Mouse (Mus musculus) embryonic facial prominence, embryonic 12.5 days (tissue): ENCODE measurements around the gene Appbp2. TPM values are rescaled to one million over a fixed set of nuclear protein-coding genes. Genes with fewer than 3 reads are reported as not detected.

ENCODE experiments used
- ATAC-seq: fragments of 200-750 bp; cut with Nextera tagmentation; 2 replicates; pipeline ENCODE4 v1.8.0; 2017; ENCODE audit not compliant: insufficient number of reproducible peaks, insufficient read depth, low FRiP score, low TSS enrichment
- H3K27ac ChIP-seq: fragments of 300-500 bp; sonication (generic); 2 replicates; pipeline ENCODE4 v1.5.1; 2016; ENCODE audit warnings: mild to moderate bottlenecking
- H3K27me3 ChIP-seq: fragments of 300-500 bp; sonication (generic); 2 replicates; pipeline ENCODE4 v1.6.1; 2016; ENCODE audit warnings: mild to moderate bottlenecking, moderate library complexity
- H3K36me3 ChIP-seq: fragments of 300-500 bp; sonication (generic); 2 replicates; pipeline ENCODE4 v1.6.1; 2016; ENCODE audit warnings: mild to moderate bottlenecking
- H3K4me1 ChIP-seq: fragments of 300-500 bp; sonication (generic); 2 replicates; pipeline ENCODE4 v1.6.1; 2016
- H3K4me2 ChIP-seq: fragments of 300-500 bp; sonication (generic); replicated peaks from 2 replicates; pipeline ENCODE4 v1.6.1; 2016; ENCODE audit warnings: mild to moderate bottlenecking, moderate library complexity
- H3K4me3 ChIP-seq: fragments of 300-500 bp; sonication (generic); 2 replicates; pipeline ENCODE4 v1.5.1; 2016; ENCODE audit warnings: mild to moderate bottlenecking
- H3K9ac ChIP-seq: fragments of 300-500 bp; sonication (generic); 2 replicates; pipeline ENCODE4 v1.6.1; 2016; ENCODE audit warnings: mild to moderate bottlenecking, moderate library complexity
- H3K9me3 ChIP-seq: fragments of 300-500 bp; sonication (generic); 2 replicates; pipeline ENCODE4 v1.6.1; 2016; ENCODE audit warnings: mild to moderate bottlenecking, moderate library complexity
- WGBS: fragments of 180-500 bp; shearing (Covaris S2); methylation state at CpG from one replicate; pipeline ENCODE4 v1.1.7; 2016; 5-methylcytosine and 5-hydroxymethylcytosine counted together
- polyA plus RNA-seq: library from polyadenylated mRNA; unstranded; fragments of >200 nt; fragmentation: Nextera tagmentation; extraction: Ambion mirVana; gene quantifications from 2 replicates; pipeline ENCODE4 v1.2.1, GENCODE M21; 2016

Appbp2 gene
- polyA plus RNA-seq, 1 experiment from 2014 or later, result 48.6 TPM

GRCm38 (mm10) chr11:85152256-85152930 lies 82.5 kb downstream of the Appbp2 start:
- Histone ChIP-seq H3K4me3 (no peak overlapping the region), H3K36me3 (no peaks in the 10 kb centered on the region), H3K27ac (no peak overlapping the region), H3K4me1 (no peaks in the 10 kb centered on the region), H3K9me3 (no peaks in the 10 kb centered on the region), H3K4me2 (no peak overlapping the region), H3K27me3 (no peaks in the 10 kb centered on the region), H3K9ac (no peak overlapping the region)
- ATAC-seq, result no peak
- 74% methylated on average over 2 of the region's 2 CpGs for WGBS

- Histone ChIP-seq H3K9me3 (no peaks in the 10 kb centered on the region), H3K9ac (peak within 1 kb of the TSS; percentile 80), H3K4me1 (peaks cover 7% of the 10 kb centered on the region), H3K4me3 (peak within 1 kb of the TSS; percentile 86), H3K27me3 (no peaks in the 10 kb centered on the region), H3K4me2 (peak within 1 kb of the TSS; percentile 78), H3K27ac (peak within 1 kb of the TSS; percentile 79), H3K36me3 (no peaks in the 10 kb centered on the region)
- WGBS, result 1% methylated on average over 90 of the region's 94 CpGs
- peak; percentile 91 for ATAC-seq
Measured at GRCm38 (mm10) chr11:85139581-85140540, 95.1 kb downstream of the Appbp2 start, which contains the start of gene Usp32. TSS of gene Usp32 (minus strand) at chr11:85140161.

- H3K4me3 ChIP-seq, result peak overlapping the region; percentile 86
- H3K4me1 ChIP-seq, result peaks cover 7% of the 10 kb centered on the region
- no peak for ATAC-seq
- peak overlapping the region; percentile 78 for H3K4me2 ChIP-seq
- peak overlapping the region; percentile 79; the same call in 1 of the 2 replicates for H3K27ac ChIP-seq
- WGBS, result 1% methylated on average over 17 of the region's 17 CpGs
- H3K9me3 ChIP-seq, result no peaks in the 10 kb centered on the region
- H3K36me3 ChIP-seq, result no peaks in the 10 kb centered on the region
- no peaks in the 10 kb centered on the region for H3K27me3 ChIP-seq
- peak overlapping the region; percentile 80 for H3K9ac ChIP-seq
Measured at GRCm38 (mm10) chr11:85138776-85139474, 96.0 kb downstream of the Appbp2 start.

Other genes starting within 250 kb of the Appbp2 start
- 5.6 and 6.8 TPM in 2 replicates for gene Usp32, start 95.0 kb downstream of the Appbp2 start, polyA plus RNA-seq
- gene 1700125H20Rik, start 64.7 kb downstream of the Appbp2 start, polyA plus RNA-seq, result 0.83 and 0.92 TPM in 2 replicates
- 26.6 and 27.7 TPM in 2 replicates for gene Ppm1d, start 76.1 kb upstream of the Appbp2 start, polyA plus RNA-seq
- gene Bcas3, start 118.0 kb upstream of the Appbp2 start, polyA plus RNA-seq, result 28.7 and 31.6 TPM in 2 replicates